Mouse (Mus musculus) heart, postnatal 14 days (tissue): ENCODE measurements around the gene Gtf2ird1. TPM values are rescaled to one million over a fixed set of nuclear protein-coding genes. Genes with fewer than 3 reads are reported as not detected.
"Not testable (repeated sequence)": the region's sequence is repeated elsewhere in the genome, so short reads cannot be mapped to it uniquely, and the experiment has no call there.

ENCODE experiments used
- DNase-seq, 2 experiments: peaks; one replicate each; pipeline ENCODE4 v3.0.0; 2021 to 2022
- intact Hi-C: fragments of 180-260 bp; cut with DNase I; formaldehyde crosslinking; loops from one replicate; pipeline ENCODE4 v1.15.1; 2025
- total RNA-seq, 2 experiments: library from RNA; stranded (reverse); gene quantifications; 2 replicates each; pipeline ENCODE4 v1.2.3; 2021

The Gtf2ird1 gene
- total RNA-seq, 2 experiments from 2014 or later: 28.6 to 30.9 TPM

- DNase-seq, intact Hi-C loops: not testable (repeated sequence)
Observed at GRCm38 (mm10) chr5:134478886-134479285, 22.4 kb upstream of the Gtf2ird1 start.

GRCm38 (mm10) chr5:134475686-134476085, 19.2 kb upstream of the Gtf2ird1 start:
- intact Hi-C loops: not testable (repeated sequence)

GRCm38 (mm10) chr5:134475006-134475605, 18.6 kb upstream of the Gtf2ird1 start:
- no peak for DNase-seq
- intact Hi-C loops: no loop called here

More at GRCm38 (mm10) chr5:134475686-134476085, 19.2 kb upstream of the Gtf2ird1 start:
- DNase-seq: not testable (repeated sequence)

- intact Hi-C loops: no loop called here
- no peak for DNase-seq
Observed at GRCm38 (mm10) chr5:134473902-134474301, 17.4 kb upstream of the Gtf2ird1 start.

GRCm38 (mm10) chr5:134470538-134471169, 14.1 kb upstream of the Gtf2ird1 start:
- intact Hi-C loops: no loop called here
- DNase-seq: no peak

- DNase-seq: no peak
- intact Hi-C loops: no loop called here
Observed at GRCm38 (mm10) chr5:134469559-134470150, 13.1 kb upstream of the Gtf2ird1 start.

- no peak for DNase-seq
- intact Hi-C loops: no loop called here
Observed at GRCm38 (mm10) chr5:134468158-134468765, 11.7 kb upstream of the Gtf2ird1 start.

GRCm38 (mm10) chr5:134467030-134467549, 10.6 kb upstream of the Gtf2ird1 start:
- DNase-seq: no peak
- intact Hi-C loops: no loop called here

- intact Hi-C loops: no loop called here
- DNase-seq: no peak
Observed at GRCm38 (mm10) chr5:134466296-134467029, 9.9 kb upstream of the Gtf2ird1 start.

- intact Hi-C loops: no loop called here
- no peak for DNase-seq
Observed at GRCm38 (mm10) chr5:134465197-134465596, 8.7 kb upstream of the Gtf2ird1 start.

GRCm38 (mm10) chr5:134464225-134464624, 7.7 kb upstream of the Gtf2ird1 start:
- no peak for DNase-seq
- intact Hi-C loops: no loop called here

- DNase-seq: no peak
- intact Hi-C loops: no loop called here
Observed at GRCm38 (mm10) chr5:134462731-134463130, 6.2 kb upstream of the Gtf2ird1 start.

- intact Hi-C loops: no loop called here
- no peak for DNase-seq
Observed at GRCm38 (mm10) chr5:134462316-134462715, 5.8 kb upstream of the Gtf2ird1 start.

GRCm38 (mm10) chr5:134460546-134460945, 4.0 kb upstream of the Gtf2ird1 start:
- no peak for DNase-seq
- intact Hi-C loops: no loop called here

- DNase-seq: no peak
- intact Hi-C loops: no loop called here
Observed at GRCm38 (mm10) chr5:134459096-134459495, 2.6 kb upstream of the Gtf2ird1 start.

- no peak for DNase-seq
- intact Hi-C loops: no loop called here
Observed at GRCm38 (mm10) chr5:134458416-134458815, 1.9 kb upstream of the Gtf2ird1 start.

GRCm38 (mm10) chr5:134457371-134457770, 855 bp upstream of the Gtf2ird1 start:
- DNase-seq: no peak
- intact Hi-C loops: no loop called here

- intact Hi-C loops: no loop called here
- DNase-seq: peak; percentile 47 to 58
Observed at GRCm38 (mm10) chr5:134455914-134456423, 547 bp downstream of the Gtf2ird1 start.

- intact Hi-C loops: no loop called here
Observed at GRCm38 (mm10) chr5:134455186-134455895, 1.2 kb downstream of the Gtf2ird1 start.

GRCm38 (mm10) chr5:134454421-134454820, 2.1 kb downstream of the Gtf2ird1 start:
- DNase-seq: peak in 1 of 2 experiments; percentile 24
- intact Hi-C loops: no loop called here

More at GRCm38 (mm10) chr5:134455186-134455895, 1.2 kb downstream of the Gtf2ird1 start:
- DNase-seq: peak in 1 of 2 experiments; percentile 44
